Mouse (Mus musculus) 416B (cell line): Measurements from ENCODE around the gene Ptgdr2.

Source experiments
- DNase-seq: peaks from one replicate; pipeline ENCODE4 v3.0.0; 2011; ENCODE audit warnings: low read depth

The Ptgdr2 gene

DNA sequence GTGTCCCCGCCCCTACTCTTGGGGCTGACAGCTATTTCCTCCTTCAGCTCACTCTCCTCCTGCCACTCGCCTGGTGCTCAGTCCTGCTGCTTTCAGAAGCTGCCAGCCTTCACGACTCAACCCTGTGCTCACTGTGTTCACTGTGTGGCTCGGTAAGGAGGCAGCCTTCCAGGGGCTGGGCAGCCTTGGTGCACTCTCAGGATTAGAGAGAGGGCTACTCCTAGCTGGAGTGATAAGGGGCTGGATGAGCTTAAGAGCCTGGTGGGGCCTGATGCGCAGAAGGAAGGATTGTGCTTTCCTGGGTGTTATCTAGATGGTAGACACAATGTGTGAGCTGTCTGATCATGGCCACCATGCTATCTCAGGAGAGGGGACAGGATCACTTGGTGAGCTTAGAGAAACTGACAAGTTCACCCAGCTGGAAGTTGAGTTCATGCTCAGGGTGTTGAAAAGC, at the start of gene Ptgdr2:
Gene Ptgdr2, plus strand, starts transcription at position 51 of the 454 bp plus-strand sequence.
- no peak for DNase-seq

- no peak for DNase-seq
Observed at GRCm38 (mm10) chr19:10892201-10892600, 44.8 kb upstream of the Ptgdr2 start.

DNA sequence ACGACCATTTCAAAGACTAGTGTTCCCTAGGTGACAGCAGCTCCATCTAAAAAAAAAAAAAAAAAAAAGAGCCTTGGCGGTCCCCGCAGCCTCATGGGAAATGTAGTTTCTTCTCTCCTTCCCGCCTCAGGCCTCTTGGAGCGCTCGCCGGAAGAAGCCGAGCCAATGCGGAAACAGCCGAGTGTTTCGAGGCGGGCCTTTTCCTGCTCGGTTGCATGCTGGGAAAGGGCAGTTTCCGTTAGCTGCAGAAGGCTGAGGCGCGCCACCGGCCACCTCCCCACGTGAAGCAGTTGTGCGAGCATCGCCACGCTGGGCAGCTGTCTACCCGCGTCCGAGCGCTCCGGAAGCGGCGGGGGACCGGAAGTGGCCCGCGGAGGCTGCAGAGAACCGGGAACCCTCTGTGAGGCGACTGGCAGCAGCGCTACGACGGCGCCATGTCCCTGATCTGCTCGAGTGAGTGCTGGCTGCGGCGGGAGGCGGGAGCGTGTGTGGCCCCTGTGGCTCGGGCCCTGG, 41.9 kb upstream of the Ptgdr2 start, which contains the start of gene Prpf19:
Gene Prpf19, plus strand, starts transcription at position 216 of the 513 bp plus-strand sequence.
- DNase-seq: peak; percentile 97

- peak; percentile 40 for DNase-seq
Observed at GRCm38 (mm10) chr19:10895708-10896107, 41.3 kb upstream of the Ptgdr2 start.

GRCm38 (mm10) chr19:10896849-10897248, 40.1 kb upstream of the Ptgdr2 start:
- DNase-seq: no peak

DNA sequence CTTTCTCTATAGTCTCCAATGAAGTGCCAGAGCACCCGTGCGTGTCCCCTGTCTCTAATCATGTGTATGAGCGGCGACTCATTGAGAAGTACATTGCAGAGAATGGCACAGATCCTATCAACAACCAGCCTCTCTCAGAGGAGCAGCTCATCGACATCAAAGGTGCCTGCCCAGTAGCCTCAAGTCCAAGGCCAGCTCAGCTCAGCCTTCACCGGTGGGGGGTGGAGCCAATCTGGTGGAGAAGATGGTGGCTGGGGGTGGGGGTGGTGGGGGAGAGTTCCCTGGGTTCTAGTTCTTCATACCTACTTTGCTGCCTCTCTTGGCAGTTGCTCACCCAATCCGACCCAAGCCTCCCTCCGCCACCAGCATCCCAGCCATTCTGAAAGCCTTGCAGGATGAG, 39.5 kb upstream of the Ptgdr2 start:
- no peak for DNase-seq

GRCm38 (mm10) chr19:10900315-10900714, 36.6 kb upstream of the Ptgdr2 start:
- DNase-seq: no peak

GRCm38 (mm10) chr19:10901046-10901445, 35.9 kb upstream of the Ptgdr2 start:
- no peak for DNase-seq

- DNase-seq: no peak
Observed at GRCm38 (mm10) chr19:10904512-10904911, 32.4 kb upstream of the Ptgdr2 start.

GRCm38 (mm10) chr19:10904927-10905727, 31.8 kb upstream of the Ptgdr2 start:
- DNase-seq: peak; percentile 26

- DNase-seq: no peak
Observed at GRCm38 (mm10) chr19:10905728-10906000, 31.3 kb upstream of the Ptgdr2 start.

DNA sequence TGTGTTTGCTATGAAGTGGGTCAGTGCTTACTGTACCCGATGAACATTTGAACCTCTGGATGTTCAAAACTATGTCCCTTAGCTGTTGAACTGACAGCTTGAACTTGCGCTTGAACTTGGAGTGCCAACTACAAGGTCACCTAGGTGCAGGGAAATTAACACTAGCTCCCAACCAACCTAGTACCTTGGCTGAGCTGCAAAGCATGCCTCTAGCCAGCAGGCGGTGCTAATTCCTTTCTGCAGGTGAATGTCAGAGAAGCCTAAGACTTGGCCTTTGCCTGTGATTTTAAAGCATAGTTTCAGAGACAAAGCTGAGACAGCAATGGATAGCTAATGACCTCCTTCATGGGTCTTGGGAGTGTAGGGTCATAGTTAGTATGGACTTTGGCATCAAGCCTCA, 29.1 kb upstream of the Ptgdr2 start:
- DNase-seq: peak; percentile 55

- DNase-seq: no peak
Observed at GRCm38 (mm10) chr19:10909087-10909721, 27.8 kb upstream of the Ptgdr2 start.

GRCm38 (mm10) chr19:10914291-10914690, 22.7 kb upstream of the Ptgdr2 start:
- no peak for DNase-seq

DNA sequence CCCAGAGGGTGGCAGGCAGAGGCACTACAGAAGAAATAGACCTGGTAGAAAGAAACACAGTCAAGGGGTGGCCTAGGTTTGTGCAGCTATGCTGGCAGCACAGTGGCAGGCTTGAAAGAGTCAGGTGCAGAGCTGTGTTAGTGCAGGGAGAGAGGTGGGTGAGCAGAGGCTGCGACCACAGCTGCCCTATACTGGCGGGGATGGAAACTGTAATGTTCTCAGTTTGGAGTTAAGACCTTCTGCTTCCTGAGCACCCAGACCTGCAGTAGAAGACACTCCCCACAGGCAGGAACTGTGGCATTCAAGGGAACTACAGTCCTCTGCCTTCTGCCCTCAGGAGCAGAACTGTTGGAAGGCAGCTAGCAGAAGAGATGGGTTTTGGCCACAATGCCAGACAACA, 22.1 kb upstream of the Ptgdr2 start:
- no peak for DNase-seq

DNA sequence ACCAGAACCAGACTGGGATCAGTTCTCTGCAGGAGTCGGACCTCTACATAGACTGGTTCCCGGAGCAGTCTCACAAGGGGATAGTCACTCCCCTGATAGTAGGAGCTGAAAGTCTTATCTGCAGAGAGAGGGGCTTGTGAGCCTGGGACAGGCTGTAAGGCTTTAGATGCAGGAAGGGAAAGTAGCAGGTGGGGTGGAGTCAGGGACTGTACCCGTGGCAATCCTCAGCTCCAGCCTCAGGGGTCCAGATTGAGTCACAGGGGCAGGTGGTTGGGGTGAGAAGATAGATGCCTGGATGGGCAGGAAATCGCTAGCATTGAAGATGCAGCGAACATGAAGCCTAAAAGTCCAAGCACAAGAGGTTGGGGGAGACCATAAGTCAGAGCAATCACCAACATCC, 20.5 kb upstream of the Ptgdr2 start:
- no peak for DNase-seq

DNA sequence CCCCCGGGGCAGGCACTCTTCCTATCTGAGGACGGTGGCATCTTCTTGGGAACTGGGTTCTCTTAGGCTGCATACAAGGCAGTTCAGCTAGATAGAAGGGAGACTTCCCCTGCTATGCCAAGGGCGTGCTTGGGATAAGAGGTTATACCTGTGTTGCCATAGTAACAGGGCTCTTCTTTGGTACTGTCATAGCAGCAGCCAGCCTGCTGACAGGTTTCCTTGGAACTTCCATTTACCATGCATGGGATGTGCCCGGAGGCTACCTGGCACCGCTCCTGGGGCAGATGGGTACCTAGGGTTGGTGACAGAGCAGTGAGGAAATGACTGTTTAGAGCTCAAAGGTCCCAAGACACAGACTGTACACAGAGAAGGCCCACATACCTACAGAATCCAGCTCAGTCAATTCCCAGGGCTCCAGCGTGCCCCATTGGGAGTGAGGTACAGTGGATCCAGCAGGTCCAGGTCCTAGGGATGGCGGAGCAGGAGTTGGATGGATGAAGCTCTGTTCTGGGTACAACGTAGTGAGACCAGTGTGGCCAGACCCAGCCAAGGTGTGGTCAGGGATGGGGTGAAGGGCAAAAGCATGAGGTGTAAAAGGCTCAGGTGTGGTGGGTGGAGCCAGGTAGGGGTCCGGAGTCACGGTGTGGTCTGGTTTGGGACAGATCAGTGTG, 18.5 kb upstream of the Ptgdr2 start:
- DNase-seq: no peak

GRCm38 (mm10) chr19:10920532-10920931, 16.4 kb upstream of the Ptgdr2 start, which contains the start of gene Zp1:
Gene Zp1 (minus strand): TSS chr19:10920632.
- no peak for DNase-seq

DNA sequence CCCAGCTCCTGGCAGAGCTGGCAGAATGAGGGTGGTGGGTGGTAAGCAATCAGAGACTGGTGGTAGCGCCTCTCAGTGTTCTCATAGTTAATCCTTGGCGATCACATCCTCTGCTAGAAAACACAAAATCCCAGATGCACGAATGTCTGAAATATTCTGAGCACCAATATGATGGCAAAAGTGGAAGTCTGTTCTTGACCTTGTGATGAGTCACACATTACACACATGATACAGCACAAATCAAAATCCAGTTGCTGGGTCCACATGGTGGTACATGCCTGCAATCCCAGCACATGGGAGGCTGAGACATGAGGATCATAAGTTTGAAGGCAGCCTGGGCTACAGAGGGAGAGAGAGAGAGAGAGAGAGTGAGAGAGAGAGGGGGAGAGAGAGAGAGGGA, 15.9 kb upstream of the Ptgdr2 start:
- peak; percentile 23 for DNase-seq

DNA sequence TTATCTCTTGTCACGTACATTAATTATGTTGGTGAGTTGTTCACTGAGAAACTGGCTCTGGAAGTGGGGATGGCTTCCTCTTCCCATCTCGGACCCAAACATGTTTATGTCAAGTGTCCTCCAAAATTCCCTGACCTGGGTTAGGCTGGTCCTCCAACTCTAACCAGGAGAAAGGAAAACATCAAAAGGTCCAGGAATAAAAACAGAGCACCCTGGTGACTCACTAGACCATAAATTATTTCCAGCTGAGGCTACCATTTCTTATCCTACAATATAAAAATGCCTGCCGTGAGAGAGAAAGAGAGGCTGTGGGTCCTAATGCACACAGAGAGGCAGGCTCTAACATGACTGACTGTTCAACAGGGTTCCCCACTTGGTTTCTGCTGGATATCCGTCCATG, 12.7 kb upstream of the Ptgdr2 start:
- no peak for DNase-seq

GRCm38 (mm10) chr19:10926123-10926621, 10.8 kb upstream of the Ptgdr2 start:
- no peak for DNase-seq

GRCm38 (mm10) chr19:10926666-10927065, 10.3 kb upstream of the Ptgdr2 start:
- no peak for DNase-seq

- DNase-seq: no peak
Observed at GRCm38 (mm10) chr19:10930641-10931040, 6.3 kb upstream of the Ptgdr2 start.
